Mouse (Mus musculus) E14TG2a.4 (cell line): ENCODE measurements around the gene Teddm2.
A peak's percentile ranks its signal among the peaks of the same experiment; 100 is the strongest.
"Not testable (repeated sequence)": the region's sequence is repeated elsewhere in the genome, so short reads cannot be mapped to it uniquely, and the experiment has no call there.

Experiments
- H3K27me3 ChIP-seq: 2 replicates; pipeline ENCODE4 v1.6.1; 2014; ENCODE audit warnings: low read length, control low read depth; ENCODE audit not compliant: insufficient read depth
- H3K36me3 ChIP-seq: 2 replicates; pipeline ENCODE4 v1.6.1; 2014; ENCODE audit warnings: low read length, control low read depth; ENCODE audit not compliant: insufficient read depth
- H3K4me1 ChIP-seq: replicated peaks from 2 replicates; pipeline ENCODE4 v1.6.1; 2014; ENCODE audit warnings: low read depth, low read length, control low read depth
- H3K4me3 ChIP-seq: replicated peaks from 2 replicates; pipeline ENCODE4 v1.5.1; 2014; ENCODE audit warnings: mild to moderate bottlenecking, low read length
- H3K9me3 ChIP-seq: 2 replicates; pipeline ENCODE4 v1.6.1; 2014; ENCODE audit warnings: low read length, control low read depth
- CTCF ChIP-seq: conservative IDR thresholded peaks from 2 replicates; pipeline ENCODE4 v1.5.1; 2014; ENCODE audit warnings: low read length
- NANOG ChIP-seq: IDR thresholded peaks from 2 replicates; pipeline ENCODE4 v1.6.1; 2014; ENCODE audit warnings: borderline replicate concordance, low read length, mixed read lengths
- POU5F1 ChIP-seq: IDR thresholded peaks from 2 replicates; pipeline ENCODE4 v1.6.1; 2014; ENCODE audit warnings: low read length, borderline replicate concordance

Gene Teddm2

DNA sequence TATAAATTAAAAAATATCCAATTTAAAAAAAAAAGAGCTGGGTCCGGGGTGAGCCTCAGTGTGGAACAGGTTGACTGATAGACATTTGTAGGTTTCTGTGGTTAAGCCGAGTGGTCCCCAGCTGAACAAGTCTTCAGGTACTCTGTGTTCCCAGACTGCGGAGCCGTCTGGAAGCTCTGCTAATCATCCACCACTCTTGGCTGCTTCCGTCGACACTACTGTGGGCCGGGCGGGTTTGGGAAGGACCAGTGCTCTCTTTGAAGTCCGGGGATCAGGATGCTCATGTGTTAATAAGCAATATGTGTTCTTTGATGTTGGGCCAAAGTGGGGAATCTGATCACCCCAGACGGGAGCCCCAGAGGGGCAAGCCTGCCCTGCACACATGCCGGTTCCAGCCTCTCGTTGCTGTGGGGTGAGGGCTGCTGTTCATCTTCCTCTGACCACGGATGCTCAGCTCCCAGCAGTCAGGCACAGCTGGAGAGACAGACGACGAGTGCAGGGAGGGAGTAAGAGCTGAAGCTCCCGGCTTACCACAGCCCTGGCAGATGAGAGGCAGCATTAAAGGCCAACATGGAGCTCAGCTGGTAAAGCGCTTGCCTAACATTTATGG lies 13.9 kb downstream of the Teddm2 start:
- H3K27me3 ChIP-seq, result peaks cover 9% of the 10 kb centered on the region; the same call in 1 of the 2 replicates
- no peaks in the 10 kb centered on the region for H3K36me3 ChIP-seq
- TF ChIP-seq NANOG (no peak), POU5F1 (no peak), CTCF (no peak)
- H3K4me1 ChIP-seq, result peaks cover 20% of the 10 kb centered on the region
- peak overlapping the region; percentile 13; the same call in 1 of the 2 replicates for H3K4me3 ChIP-seq
- peaks cover 3% of the 10 kb centered on the region; the same call in 1 of the 2 replicates for H3K9me3 ChIP-seq

GRCm38 (mm10) chr1:153880391-153880790 lies 19.6 kb downstream of the Teddm2 start:
- not testable (repeated sequence) for H3K4me3 ChIP-seq, H3K36me3 ChIP-seq, H3K4me1 ChIP-seq, H3K27me3 ChIP-seq
- peaks cover 20% of the 10 kb centered on the region for H3K9me3 ChIP-seq

- TF ChIP-seq CTCF, result no peak
- TF ChIP-seq NANOG, result no peak
- no peak for TF ChIP-seq POU5F1
- Histone ChIP-seq H3K4me3 (no peak within 1 kb of the TSS), H3K27me3 (no peaks in the 10 kb centered on the region), H3K4me1 (no peaks in the 10 kb centered on the region), H3K9me3 (no peaks in the 10 kb centered on the region), H3K36me3 (no peaks in the 10 kb centered on the region)
Observed at GRCm38 (mm10) chr1:153874045-153874444, 26.0 kb downstream of the Teddm2 start, which contains the start of gene Teddm1b. Gene Teddm1b, plus strand, starts transcription at chr1:153874345.

- Histone ChIP-seq H3K4me1 (no peaks in the 10 kb centered on the region), H3K36me3 (no peaks in the 10 kb centered on the region), H3K27me3 (no peaks in the 10 kb centered on the region), H3K9me3 (no peaks in the 10 kb centered on the region), H3K4me3 (no peak overlapping the region)
- no peak for TF ChIP-seq CTCF
- no peak for TF ChIP-seq NANOG
- TF ChIP-seq POU5F1, result no peak
Observed at GRCm38 (mm10) chr1:153855946-153856345, 44.1 kb downstream of the Teddm2 start.

- H3K36me3 ChIP-seq, H3K27me3 ChIP-seq, H3K9me3 ChIP-seq, H3K4me1 ChIP-seq, H3K4me3 ChIP-seq: not testable (repeated sequence)
Observed at GRCm38 (mm10) chr1:153852696-153853095, 47.3 kb downstream of the Teddm2 start.

DNA sequence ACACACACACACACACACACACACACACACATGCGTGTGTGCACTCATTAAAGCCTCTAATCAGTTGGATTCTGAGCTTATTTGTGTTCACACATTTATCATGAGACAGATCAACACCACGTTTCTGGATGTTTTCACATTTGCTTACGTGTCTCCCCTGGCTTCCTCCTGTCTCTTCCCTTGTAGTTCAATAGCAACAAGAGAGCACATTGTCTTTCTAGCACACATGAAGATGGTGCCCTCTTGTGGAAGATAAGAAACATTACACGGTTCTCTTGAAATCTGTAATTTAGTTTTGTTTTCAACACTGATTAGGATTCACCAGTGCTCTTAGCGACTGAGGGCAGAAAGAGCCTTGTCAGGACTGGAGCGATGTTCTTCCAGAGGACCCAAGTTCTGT lies 53.2 kb downstream of the Teddm2 start:
- H3K36me3 ChIP-seq, result no peaks in the 10 kb centered on the region
- peak; percentile 64 for TF ChIP-seq CTCF
- no peak for TF ChIP-seq POU5F1
- no peaks in the 10 kb centered on the region for H3K4me1 ChIP-seq
- 0 out of 2 replicates have a peak, but pooled peaks cover 3% of the 10 kb centered on the region for H3K27me3 ChIP-seq
- H3K9me3 ChIP-seq, result peaks cover 14% of the 10 kb centered on the region
- no peak overlapping the region for H3K4me3 ChIP-seq

DNA sequence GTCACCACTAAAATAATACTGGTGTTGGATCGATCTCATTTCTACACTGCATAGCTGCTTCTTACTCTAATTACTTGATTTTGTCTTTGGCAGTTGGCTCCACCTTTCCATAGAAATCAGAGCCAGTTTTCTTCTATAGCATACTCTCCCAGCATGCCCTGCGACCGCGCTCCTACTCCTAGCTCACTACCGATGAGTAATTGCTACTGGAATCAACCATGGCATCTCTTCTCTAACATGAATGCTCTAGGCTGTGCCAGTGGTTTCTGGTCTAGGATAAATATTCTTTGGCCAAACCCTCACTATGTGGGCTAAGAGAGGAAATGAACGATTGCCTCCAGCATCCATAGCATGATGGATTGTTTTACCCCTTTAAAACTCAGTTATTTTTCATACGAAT lies 53.6 kb downstream of the Teddm2 start:
- peaks cover 14% of the 10 kb centered on the region for H3K9me3 ChIP-seq
- TF ChIP-seq POU5F1 (no peak), CTCF (no peak), NANOG (no peak)
- H3K4me3 ChIP-seq, result no peak overlapping the region
- 0 out of 2 replicates have a peak, but pooled peaks cover 3% of the 10 kb centered on the region for H3K27me3 ChIP-seq
- H3K4me1 ChIP-seq, result no peaks in the 10 kb centered on the region
- no peaks in the 10 kb centered on the region for H3K36me3 ChIP-seq

GRCm38 (mm10) chr1:153844042-153844441 lies 56.0 kb downstream of the Teddm2 start, which contains the start of gene Rgsl1:
Gene Rgsl1, minus strand, starts transcription at chr1:153844142.
- 0 out of 2 replicates have a peak, but pooled peaks cover 3% of the 10 kb centered on the region for H3K27me3 ChIP-seq
- no peaks in the 10 kb centered on the region for H3K36me3 ChIP-seq
- H3K9me3 ChIP-seq, result peaks cover 14% of the 10 kb centered on the region
- TF ChIP-seq NANOG, result no peak
- no peak for TF ChIP-seq POU5F1
- no peak for TF ChIP-seq CTCF
- no peak within 1 kb of the TSS for H3K4me3 ChIP-seq
- H3K4me1 ChIP-seq, result no peaks in the 10 kb centered on the region

GRCm38 (mm10) chr1:153842121-153842740 lies 57.8 kb downstream of the Teddm2 start:
- no peak for TF ChIP-seq CTCF
- TF ChIP-seq NANOG, result no peak
- TF ChIP-seq POU5F1, result no peak
- no peaks in the 10 kb centered on the region for H3K36me3 ChIP-seq

More at GRCm38 (mm10) chr1:153842121-153842740, 57.8 kb downstream of the Teddm2 start:
- Histone ChIP-seq H3K27me3 (no peaks in the 10 kb centered on the region), H3K4me3 (no peak overlapping the region), H3K4me1 (no peaks in the 10 kb centered on the region), H3K9me3 (peaks cover 14% of the 10 kb centered on the region)
